Mouse (Mus musculus) megakaryocyte-erythroid progenitor cell, adult 5-6 weeks (primary cell): ENCODE results near the gene Slc25a39. TPM values are rescaled to one million over a fixed set of nuclear protein-coding genes. Genes with fewer than 3 reads are reported as not detected.
A peak's percentile ranks its signal among the peaks of the same experiment; 100 is the strongest.

ENCODE experiments used
- ATAC-seq: replicated peaks from 2 replicates; pipeline ENCODE4 v1.8.0; 2016; ENCODE audit warnings: mild to moderate bottlenecking, inconsistent platforms; ENCODE audit not compliant: severe bottlenecking, poor library complexity, low FRiP score, low TSS enrichment
- total RNA-seq, 2 experiments: library from RNA; stranded (forward) in 1 of 2; stranded (reverse) in 1 of 2; fragments of 200-1000, 215-1000 nt in 1 of 2; fragments of >200 nt in 1 of 2; fragmentation: Nextera tagmentation in 1 of 2; gene quantifications; 2 replicates each; pipeline ENCODE4 v1.2.3; 2014 to 2017

The Slc25a39 gene
- total RNA-seq, 2 experiments from 2014 or later = 55.9 to 115 TPM

- no peak for ATAC-seq
Measured at GRCm38 (mm10) chr11:102437120-102438061, 29.6 kb upstream of the Slc25a39 start.

GRCm38 (mm10) chr11:102436471-102436790, 28.7 kb upstream of the Slc25a39 start:
- ATAC-seq = no peak

GRCm38 (mm10) chr11:102435754-102436470, 28.2 kb upstream of the Slc25a39 start:
- ATAC-seq = no peak

GRCm38 (mm10) chr11:102434816-102435705, 27.3 kb upstream of the Slc25a39 start:
- ATAC-seq = no peak

GRCm38 (mm10) chr11:102434406-102434805, 26.7 kb upstream of the Slc25a39 start:
- ATAC-seq = peak; percentile 43

GRCm38 (mm10) chr11:102433866-102434265, 26.1 kb upstream of the Slc25a39 start:
- ATAC-seq = no peak

GRCm38 (mm10) chr11:102432896-102433295, 25.1 kb upstream of the Slc25a39 start:
- no peak for ATAC-seq

GRCm38 (mm10) chr11:102432115-102432843, 24.5 kb upstream of the Slc25a39 start:
- ATAC-seq = no peak

- no peak for ATAC-seq
Measured at GRCm38 (mm10) chr11:102431728-102432114, 24.0 kb upstream of the Slc25a39 start.

GRCm38 (mm10) chr11:102431018-102431645, 23.4 kb upstream of the Slc25a39 start:
- peak; percentile 51 for ATAC-seq

- peak; percentile 77 for ATAC-seq
Measured at GRCm38 (mm10) chr11:102430121-102431017, 22.6 kb upstream of the Slc25a39 start, which contains the start of gene Grn. TSS of gene Grn (plus strand) at chr11:102430315.

- peak; percentile 62 for ATAC-seq
Measured at GRCm38 (mm10) chr11:102429551-102429950, 21.8 kb upstream of the Slc25a39 start.

- ATAC-seq = no peak
Measured at GRCm38 (mm10) chr11:102428981-102429540, 21.3 kb upstream of the Slc25a39 start.

GRCm38 (mm10) chr11:102425555-102426316, 18.0 kb upstream of the Slc25a39 start:
- ATAC-seq = no peak

GRCm38 (mm10) chr11:102424666-102425065, 16.9 kb upstream of the Slc25a39 start:
- no peak for ATAC-seq

GRCm38 (mm10) chr11:102421559-102421958, 13.8 kb upstream of the Slc25a39 start:
- ATAC-seq = no peak

- ATAC-seq = no peak
Measured at GRCm38 (mm10) chr11:102418887-102419286, 11.1 kb upstream of the Slc25a39 start.
